Mouse (Mus musculus) hindbrain, embryonic 15.5 days (tissue): Measurements from ENCODE around the gene Fstl4. TPM values are rescaled to one million over a fixed set of nuclear protein-coding genes. Genes with fewer than 3 reads are reported as not detected.

ENCODE experiments used
- ATAC-seq: fragments of 200-750 bp; cut with Nextera tagmentation; 2 replicates; pipeline ENCODE4 v1.8.0; 2017; ENCODE audit warnings: low read depth, moderate number of reproducible peaks, moderate TSS enrichment; ENCODE audit not compliant: low FRiP score
- H3K27ac ChIP-seq: fragments of 300-500 bp; sonication (generic); replicated peaks from 2 replicates; pipeline ENCODE4 v1.5.1; 2015; ENCODE audit warnings: mild to moderate bottlenecking, inconsistent platforms
- H3K27me3 ChIP-seq: fragments of 300-500 bp; sonication (generic); 2 replicates; pipeline ENCODE4 v1.6.1; 2015; ENCODE audit warnings: control low read depth, inconsistent platforms
- H3K36me3 ChIP-seq: fragments of 300-500 bp; sonication (generic); 2 replicates; pipeline ENCODE4 v1.6.1; 2015; ENCODE audit warnings: control low read depth, inconsistent platforms
- H3K4me1 ChIP-seq: fragments of 300-500 bp; sonication (generic); replicated peaks from 2 replicates; pipeline ENCODE4 v1.6.1; 2015; ENCODE audit warnings: control low read depth, inconsistent platforms
- H3K4me2 ChIP-seq: fragments of 300-500 bp; sonication (generic); 2 replicates; pipeline ENCODE4 v1.6.1; 2015; ENCODE audit warnings: moderate library complexity, mild to moderate bottlenecking, inconsistent platforms
- H3K4me3 ChIP-seq: fragments of 300-500 bp; sonication (generic); 2 replicates; pipeline ENCODE4 v1.5.1; 2015; ENCODE audit warnings: mild to moderate bottlenecking, inconsistent platforms
- H3K9ac ChIP-seq: fragments of 300-500 bp; sonication (generic); 2 replicates; pipeline ENCODE4 v1.6.1; 2015; ENCODE audit warnings: inconsistent platforms
- H3K9me3 ChIP-seq: fragments of 300-500 bp; sonication (generic); 2 replicates; pipeline ENCODE4 v1.6.1; 2016; ENCODE audit warnings: control low read depth, inconsistent platforms
- WGBS: fragments of 180-500 bp; shearing (Covaris S2); methylation state at CpG from one replicate; pipeline ENCODE4 v1.1.7; 2015; 5-methylcytosine and 5-hydroxymethylcytosine counted together
- polyA plus RNA-seq: library from polyadenylated mRNA; unstranded; fragments of >200 nt; fragmentation: Nextera tagmentation; extraction: Ambion mirVana; gene quantifications from 2 replicates; pipeline ENCODE4 v1.2.1, GENCODE M21; 2015

Fstl4 gene
- polyA plus RNA-seq, 1 experiment from 2014 or later: 16.5 TPM

DNA sequence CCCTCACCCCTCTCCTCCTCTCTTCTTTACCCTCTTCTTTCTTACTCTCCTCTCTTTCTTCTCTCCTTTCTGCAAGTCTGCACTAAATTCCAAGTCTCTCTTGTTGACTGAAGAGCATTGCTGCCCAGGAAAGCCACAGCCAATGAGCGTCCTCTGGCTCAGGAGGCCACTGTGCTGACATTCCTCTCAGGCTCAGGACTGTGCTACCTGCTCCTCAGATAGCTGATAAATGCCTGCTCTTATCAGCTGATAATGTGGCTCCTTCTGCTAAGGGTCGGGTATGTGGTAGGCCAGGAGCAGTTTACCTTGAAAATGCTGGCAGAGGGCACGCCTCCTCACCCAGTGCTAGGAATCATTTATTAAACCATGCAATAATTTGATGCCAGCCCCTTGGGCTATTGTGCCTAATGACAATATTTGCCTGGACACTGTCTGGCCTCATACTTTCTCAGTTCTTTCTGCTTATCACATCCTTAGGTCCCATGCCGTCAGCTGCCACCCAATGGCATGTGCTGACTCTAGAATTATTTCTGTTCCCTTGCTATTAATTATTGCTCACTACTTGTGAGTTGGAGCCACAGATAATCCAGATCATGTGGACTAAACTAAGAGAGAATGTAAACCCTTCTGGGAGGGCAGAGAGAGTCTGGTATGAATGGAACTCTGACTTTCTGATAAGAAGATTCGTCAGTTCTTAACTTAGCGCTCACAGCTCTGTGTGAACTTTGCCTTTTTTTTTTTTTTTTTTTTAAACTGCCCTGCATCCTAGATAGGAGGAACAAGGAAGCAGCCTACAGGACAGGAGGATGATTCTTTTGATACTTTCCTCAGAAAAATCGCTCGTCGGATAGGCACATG, 19.6 kb upstream of the Fstl4 start:
- Histone ChIP-seq H3K36me3 (no peaks in the 10 kb centered on the region), H3K4me2 (no peak overlapping the region), H3K9me3 (no peaks in the 10 kb centered on the region), H3K4me3 (no peak overlapping the region), H3K4me1 (no peaks in the 10 kb centered on the region), H3K9ac (no peak overlapping the region), H3K27ac (no peak overlapping the region), H3K27me3 (no peaks in the 10 kb centered on the region)
- 70% methylated on average over 9 of the region's 9 CpGs for WGBS
- no peak for ATAC-seq

GRCm38 (mm10) chr11:52747206-52747605, 17.2 kb upstream of the Fstl4 start:
- Histone ChIP-seq H3K4me1 (no peaks in the 10 kb centered on the region), H3K27me3 (no peaks in the 10 kb centered on the region), H3K4me2 (no peak overlapping the region), H3K9me3 (no peaks in the 10 kb centered on the region), H3K27ac (no peak overlapping the region), H3K4me3 (no peak overlapping the region), H3K9ac (no peak overlapping the region), H3K36me3 (no peaks in the 10 kb centered on the region)
- no peak for ATAC-seq
- 74% methylated on average over 7 of the region's 7 CpGs for WGBS

- no peak for ATAC-seq
- H3K4me2 ChIP-seq: no peak overlapping the region
Measured at GRCm38 (mm10) chr11:52747766-52748456, 16.5 kb upstream of the Fstl4 start.

GRCm38 (mm10) chr11:52749988-52750387, 14.4 kb upstream of the Fstl4 start:
- H3K27me3 ChIP-seq: no peaks in the 10 kb centered on the region
- no peak overlapping the region for H3K27ac ChIP-seq
- no peak overlapping the region for H3K4me2 ChIP-seq
- no peaks in the 10 kb centered on the region for H3K4me1 ChIP-seq
- WGBS: 90% methylated on average over 6 of the region's 6 CpGs
- H3K9ac ChIP-seq: no peak overlapping the region
- no peak for ATAC-seq
- no peaks in the 10 kb centered on the region for H3K36me3 ChIP-seq
- no peaks in the 10 kb centered on the region for H3K9me3 ChIP-seq
- H3K4me3 ChIP-seq: no peak overlapping the region

More at GRCm38 (mm10) chr11:52747766-52748456, 16.5 kb upstream of the Fstl4 start:
- H3K27ac ChIP-seq: no peak overlapping the region
- 22% methylated on average over 6 of the region's 6 CpGs for WGBS
- H3K9ac ChIP-seq: no peak overlapping the region
- H3K27me3 ChIP-seq: no peaks in the 10 kb centered on the region
- no peak overlapping the region for H3K4me3 ChIP-seq
- no peaks in the 10 kb centered on the region for H3K9me3 ChIP-seq
- H3K4me1 ChIP-seq: no peaks in the 10 kb centered on the region
- H3K36me3 ChIP-seq: no peaks in the 10 kb centered on the region

DNA sequence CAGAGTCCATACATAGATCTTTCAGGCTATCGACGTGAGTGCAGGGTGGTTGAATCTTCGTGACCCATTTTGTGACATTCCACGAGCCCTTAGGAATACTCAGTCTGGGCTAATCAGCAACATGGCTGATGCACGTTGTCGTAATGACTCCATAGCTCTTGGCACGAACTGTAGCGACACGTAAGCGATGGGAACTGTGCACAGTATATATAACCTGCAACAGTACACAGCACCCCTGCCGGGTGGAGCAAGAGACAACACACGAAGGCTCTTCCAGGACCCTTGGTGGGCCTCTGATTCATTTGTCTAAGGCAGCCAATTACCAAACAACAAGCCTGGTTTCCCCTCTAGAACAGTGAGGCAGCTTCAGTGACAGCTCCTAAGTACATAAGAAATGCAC, 11.9 kb upstream of the Fstl4 start:
- H3K27me3 ChIP-seq: no peaks in the 10 kb centered on the region
- no peaks in the 10 kb centered on the region for H3K4me1 ChIP-seq
- WGBS: 65% methylated on average over 12 of the region's 12 CpGs
- no peaks in the 10 kb centered on the region for H3K9me3 ChIP-seq
- ATAC-seq: no peak
- no peak overlapping the region for H3K4me2 ChIP-seq
- H3K27ac ChIP-seq: no peak overlapping the region
- no peak overlapping the region for H3K9ac ChIP-seq
- H3K4me3 ChIP-seq: no peak overlapping the region
- H3K36me3 ChIP-seq: no peaks in the 10 kb centered on the region

DNA sequence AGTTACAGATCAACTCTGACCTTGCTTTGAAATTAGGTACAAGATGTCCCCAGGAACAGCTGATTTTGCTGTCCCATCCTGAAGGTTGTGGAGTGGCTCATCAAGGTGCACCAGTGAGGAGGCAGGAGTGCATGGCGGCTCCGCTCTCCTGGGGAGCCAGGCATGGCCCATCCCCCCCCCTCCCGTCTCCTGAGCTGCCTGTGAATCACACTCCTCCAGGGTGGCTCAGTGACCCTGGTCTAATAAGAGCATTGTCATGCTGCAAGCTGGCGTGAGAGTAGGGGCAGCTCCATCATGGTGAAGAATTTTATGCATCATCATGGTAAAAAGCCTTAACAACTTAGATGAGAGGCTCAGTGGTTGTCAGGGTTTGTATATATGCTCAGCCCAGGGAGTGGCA, 11.2 kb upstream of the Fstl4 start:
- H3K4me3 ChIP-seq: no peak overlapping the region
- H3K9me3 ChIP-seq: no peaks in the 10 kb centered on the region
- no peaks in the 10 kb centered on the region for H3K4me1 ChIP-seq
- H3K36me3 ChIP-seq: no peaks in the 10 kb centered on the region
- WGBS: 31% methylated on average over 4 of the region's 4 CpGs
- H3K4me2 ChIP-seq: no peak overlapping the region
- no peak overlapping the region for H3K9ac ChIP-seq
- H3K27me3 ChIP-seq: no peaks in the 10 kb centered on the region
- no peak for ATAC-seq
- no peak overlapping the region for H3K27ac ChIP-seq

DNA sequence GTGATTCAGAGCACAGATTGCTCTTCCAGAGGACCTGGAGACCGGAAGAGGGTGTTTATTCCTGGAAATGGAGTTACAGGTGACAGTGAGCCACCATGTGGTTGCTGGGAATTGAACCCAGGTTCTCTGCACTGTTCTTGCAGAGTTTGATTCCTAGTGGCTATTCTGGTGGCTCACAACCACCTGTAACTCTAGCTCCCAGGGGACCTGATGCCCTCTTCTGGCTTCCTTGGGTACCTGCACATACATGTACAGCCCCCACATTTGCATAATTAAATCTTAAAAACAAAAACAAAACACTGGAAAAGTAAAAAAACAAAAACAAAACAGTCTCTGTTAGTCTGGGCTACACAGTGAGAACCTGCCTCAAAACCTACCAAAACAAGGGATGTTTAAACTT, 2.6 kb upstream of the Fstl4 start:
- no peaks in the 10 kb centered on the region for H3K36me3 ChIP-seq
- peaks cover 24% of the 10 kb centered on the region for H3K4me1 ChIP-seq
- peaks cover 19% of the 10 kb centered on the region for H3K27me3 ChIP-seq
- no peaks in the 10 kb centered on the region for H3K9me3 ChIP-seq
- ATAC-seq: no peak
- H3K4me3 ChIP-seq: no peak overlapping the region
- H3K9ac ChIP-seq: no peak overlapping the region
- no peak overlapping the region for H3K4me2 ChIP-seq
- 63% methylated on average over 1 of the region's 1 CpGs for WGBS
- H3K27ac ChIP-seq: no peak overlapping the region

DNA sequence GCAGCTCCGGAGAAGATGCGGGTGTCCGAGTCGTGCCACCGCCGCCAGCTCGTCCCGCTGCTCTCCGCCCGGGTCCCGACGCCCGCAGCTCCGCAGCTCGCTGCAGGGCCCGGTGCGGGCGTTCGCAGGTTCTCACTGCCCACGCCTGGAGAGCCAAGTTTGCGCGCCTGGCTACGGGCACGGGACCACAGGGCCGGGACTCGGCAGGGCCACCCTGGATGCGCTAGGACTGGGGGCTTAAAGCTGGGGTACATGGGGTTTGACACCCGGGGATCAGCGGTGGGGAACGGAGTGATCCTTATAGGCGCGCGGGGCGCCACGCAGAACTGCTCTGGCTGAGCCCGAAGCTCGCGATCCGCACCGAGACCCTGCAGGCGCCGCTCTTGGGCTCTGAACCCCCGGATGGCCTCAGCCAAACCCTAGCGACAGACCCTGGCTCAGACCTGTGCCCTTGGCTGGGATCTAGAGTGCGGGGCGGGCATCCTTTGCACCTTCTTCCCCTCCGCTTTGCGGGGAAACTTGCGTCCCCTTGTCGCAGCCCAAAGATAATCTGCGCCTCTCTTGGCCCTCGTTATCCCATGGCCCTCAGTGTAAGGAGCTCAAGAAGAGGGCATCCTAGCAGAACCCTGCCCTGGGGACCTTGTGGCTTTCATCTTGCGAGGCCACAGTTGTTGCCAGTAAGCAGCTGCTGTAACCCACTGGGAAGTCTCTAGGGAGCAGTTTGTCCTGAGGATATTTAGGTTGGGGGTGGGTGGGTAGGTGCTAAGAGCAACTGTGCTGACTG, 652 bp downstream of the Fstl4 start:
- Histone ChIP-seq H3K9me3 (no peaks in the 10 kb centered on the region), H3K4me2 (peak overlapping the region; percentile 98), H3K4me1 (peaks cover 27% of the 10 kb centered on the region), H3K36me3 (no peaks in the 10 kb centered on the region), H3K4me3 (peak overlapping the region; percentile 83), H3K9ac (peak overlapping the region; percentile 63), H3K27me3 (peaks cover 19% of the 10 kb centered on the region), H3K27ac (no peak overlapping the region)
- WGBS: 1% methylated on average over 44 of the region's 53 CpGs
- peak; percentile 59 for ATAC-seq

GRCm38 (mm10) chr11:52765678-52766254, 1.3 kb downstream of the Fstl4 start:
- peaks cover 27% of the 10 kb centered on the region for H3K4me1 ChIP-seq
- H3K4me2 ChIP-seq: peak overlapping the region; percentile 98
- H3K27ac ChIP-seq: no peak overlapping the region
- ATAC-seq: peak; percentile 69
- 3% methylated on average over 21 of the region's 21 CpGs for WGBS
- H3K9ac ChIP-seq: no peak overlapping the region
- peaks cover 19% of the 10 kb centered on the region for H3K27me3 ChIP-seq
- H3K9me3 ChIP-seq: no peaks in the 10 kb centered on the region
- peak overlapping the region; percentile 83 for H3K4me3 ChIP-seq
- no peaks in the 10 kb centered on the region for H3K36me3 ChIP-seq

GRCm38 (mm10) chr11:52767921-52768320, 3.5 kb downstream of the Fstl4 start:
- no peak for ATAC-seq
- Histone ChIP-seq H3K9me3 (no peaks in the 10 kb centered on the region), H3K27me3 (peaks cover 14% of the 10 kb centered on the region), H3K4me3 (no peak overlapping the region), H3K36me3 (no peaks in the 10 kb centered on the region), H3K4me2 (no peak overlapping the region), H3K9ac (no peak overlapping the region), H3K27ac (no peak overlapping the region), H3K4me1 (peaks cover 27% of the 10 kb centered on the region)
- 58% methylated on average over 3 of the region's 3 CpGs for WGBS

DNA sequence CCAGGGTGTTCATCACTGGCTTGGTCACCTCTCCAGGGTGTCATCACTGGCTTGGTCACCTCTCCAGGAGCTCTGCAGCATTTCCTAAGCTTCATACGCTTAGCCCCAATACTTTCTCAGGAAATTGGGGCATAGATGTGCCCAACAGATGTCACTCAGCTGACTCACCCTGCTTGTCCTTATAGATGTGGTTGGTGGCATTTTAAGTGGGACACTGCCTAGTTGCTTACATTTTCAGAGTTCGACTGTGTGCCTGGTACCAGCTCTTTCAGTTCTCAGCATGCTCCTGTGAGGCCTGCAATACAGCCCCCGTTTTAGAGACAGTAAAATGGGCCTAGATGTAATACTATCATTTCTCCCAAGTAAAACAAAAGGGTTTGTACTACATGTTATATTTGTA, 8.6 kb downstream of the Fstl4 start:
- Histone ChIP-seq H3K4me3 (no peak overlapping the region), H3K9ac (no peak overlapping the region), H3K4me1 (peaks cover 3% of the 10 kb centered on the region; the same call in 1 of the 2 replicates), H3K9me3 (no peaks in the 10 kb centered on the region), H3K27me3 (no peaks in the 10 kb centered on the region), H3K27ac (no peak overlapping the region), H3K4me2 (no peak overlapping the region), H3K36me3 (no peaks in the 10 kb centered on the region)
- no peak for ATAC-seq
- 87% methylated on average over 3 of the region's 3 CpGs for WGBS
